In genomic region chr1:21856399-21856798, GRCm38 (mm10) we compare ENCODE assay signal across 25 mouse cellular contexts.
A peak's percentile ranks its signal among the peaks of the same experiment; 100 is the strongest.
DNase-seq lines count a peak whose midpoint lies in the region; ATAC-seq and TF ChIP-seq lines count a peak whose summit lies in the region.
"Had no signal": no experiment of that assay in that cellular context is flagged by ENCODE, and none has a peak within 500 bp of the region (broad histone marks: within the 10 kb centered on the region; RNA-seq: fewer than 3 reads in every experiment).

No protein-coding gene starts in this region.

- no peaks in the 10 kb centered on the region; the same call in 1 of the 2 replicates for H3K4me1 ChIP-seq in heart, postnatal 0 days (ENCODE audit: control insufficient read depth, insufficient read depth)
- H3K4me1 ChIP-seq: forebrain, embryonic 13.5 days; hindbrain, embryonic 12.5 days; hindbrain, embryonic 15.5 days had no signal

- H3K9ac ChIP-seq in heart, postnatal 0 days (replicated peaks; ENCODE audit: low read depth, low read length) = no peak overlapping the region
- H3K9ac ChIP-seq: forebrain, embryonic 13.5 days; heart, embryonic 15.5 days; hindbrain, embryonic 12.5 days; hindbrain, embryonic 15.5 days had no signal

- peak; percentile 5 for DNase-seq in embryo, embryonic 11 days
- DNase-seq in embryo, embryonic 10.5 days (ENCODE audit: low spot score) = no peak
- peak; percentile 59 for DNase-seq in heart, postnatal 0 days (ENCODE audit: low spot score)
- DNase-seq in heart, adult 8-10 months (ENCODE audit: low spot score) = no peak
- DNase-seq in cerebellum, postnatal 10 days = no peak
- no peak for DNase-seq in cerebellum, adult 9-11 months
- DNase-seq: adrenal gland, adult 2 months; adrenal gland, postnatal 14 days; B cell, adult 2 months; cerebellum, adult 11 months; cerebellum, adult 2 months; cerebellum, postnatal 14 days; gastrocnemius, adult 2 months; gastrocnemius, postnatal 14 days; kidney, adult 2 months had no signal

- no peak overlapping the region for H3K4me2 ChIP-seq in heart, postnatal 0 days (ENCODE audit: low read depth, low read length)
- H3K4me2 ChIP-seq: forebrain, embryonic 13.5 days; heart, embryonic 11.5 days; heart, embryonic 15.5 days; hindbrain, embryonic 12.5 days; hindbrain, embryonic 15.5 days had no signal

- H3K9me3 ChIP-seq in heart, postnatal 0 days (replicated peaks; ENCODE audit: control insufficient read depth, low read length) = no peaks in the 10 kb centered on the region
- H3K9me3 ChIP-seq: forebrain, embryonic 10.5 days; forebrain, embryonic 13.5 days; heart, embryonic 15.5 days; hindbrain, embryonic 12.5 days; hindbrain, embryonic 15.5 days had no signal

- 47% methylated on average over 3 of the region's 3 CpGs for WGBS in heart, postnatal 0 days

- no peak; the same call in 1 of the 2 replicates for ATAC-seq in heart, postnatal 0 days (ENCODE audit: insufficient read depth, low read depth)
- ATAC-seq in common myeloid progenitor, adult 5-6 weeks (replicated peaks; ENCODE audit: low read depth, poor library complexity, severe bottlenecking) = peak; percentile 58; the same call in 1 of the 2 replicates
- peak; percentile 68 for ATAC-seq in megakaryocyte progenitor cell, adult 5-6 weeks (replicated peaks; ENCODE audit: poor library complexity)
- ATAC-seq: forebrain, embryonic 13.5 days; forebrain, embryonic 16.5 days; intestine, postnatal 0 days had no signal

- no peak for TF ChIP-seq EP300 in heart, postnatal 0 days (IDR thresholded peaks at IDR 0.05; ENCODE audit: low read depth)

- no peaks in the 10 kb centered on the region for H3K36me3 ChIP-seq in heart, postnatal 0 days (replicated peaks; ENCODE audit: control insufficient read depth, insufficient read depth, low read length)
- H3K36me3 ChIP-seq: forebrain, embryonic 10.5 days; heart, embryonic 15.5 days; hindbrain, embryonic 12.5 days; hindbrain, embryonic 15.5 days had no signal

- H3K27me3 ChIP-seq in heart, postnatal 0 days (ENCODE audit: control insufficient read depth, insufficient read depth, low read length) = no peaks in the 10 kb centered on the region
- H3K27me3 ChIP-seq: forebrain, embryonic 13.5 days; heart, embryonic 15.5 days; hindbrain, embryonic 12.5 days; hindbrain, embryonic 15.5 days had no signal

- TF ChIP-seq CTCF in heart, postnatal 0 days (IDR thresholded peaks at IDR 0.05; ENCODE audit: low read depth) = no peak

- no peak overlapping the region; the same call in 1 of the 2 replicates for H3K27ac ChIP-seq in heart, postnatal 0 days (ENCODE audit: low read depth)
- H3K27ac ChIP-seq: forebrain, embryonic 10.5 days; forebrain, embryonic 13.5 days; gastrocnemius, adult 2 months; heart, embryonic 15.5 days; hindbrain, embryonic 12.5 days; hindbrain, embryonic 15.5 days had no signal

- no peak overlapping the region for H3K4me3 ChIP-seq in heart, postnatal 0 days (ENCODE audit: low read depth, low read length)
- H3K4me3 ChIP-seq: forebrain, embryonic 10.5 days; forebrain, embryonic 13.5 days; gastrocnemius, adult 2 months; heart, embryonic 15.5 days; hindbrain, embryonic 12.5 days; hindbrain, embryonic 15.5 days had no signal

Comparison
In these comparisons a context has a peak if more than half of its experiments do, and no peak if none do; other contexts are left out.
1. DNase-seq: peak in embryo, embryonic 11 days (single experiment) and heart, postnatal 0 days (single experiment); none in embryo, embryonic 10.5 days (single experiment), heart, adult 8-10 months (single experiment), cerebellum, postnatal 10 days (0 of 2) and cerebellum, adult 9-11 months (single experiment).